Mouse (Mus musculus): ENCODE results near the gene Nkd1. TPM values are rescaled to one million over a fixed set of nuclear protein-coding genes. Genes with fewer than 3 reads are reported as not detected.

The Nkd1 gene
- total RNA-seq, 2 experiments from 2014 or later, result 13.7 to 14.1 TPM

DNA sequence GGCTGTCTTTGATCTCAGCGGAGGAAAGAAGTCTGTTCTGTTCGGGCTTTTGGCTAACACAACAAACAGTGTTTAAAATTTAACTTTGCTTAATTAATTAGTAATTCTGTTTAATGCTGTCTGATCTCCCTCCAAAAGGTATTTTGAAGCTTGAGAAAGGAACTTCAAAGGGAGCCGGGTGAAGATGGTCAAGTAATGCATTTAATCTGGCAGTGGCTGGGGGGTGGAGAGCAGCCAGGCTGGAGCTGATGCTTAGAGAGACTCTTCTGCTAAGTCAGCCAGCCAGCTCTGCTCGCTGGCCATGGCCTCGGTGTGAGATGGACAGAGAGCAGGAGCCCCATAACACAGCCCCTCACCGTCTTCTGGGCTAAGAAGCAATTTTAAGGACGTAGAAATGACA lies 58.1 kb downstream of the Nkd1 start:
- TF ChIP-seq CTCF (IDR thresholded peaks at IDR 0.05), result no peak
- H3K4me3 ChIP-seq, result no peak overlapping the region
- intact Hi-C loops (cut with DNase I), result loop anchor here (5.0 kb wide), 1 partner anchor 127 kb away; no protein-coding TSS in a partner anchor
- no peak overlapping the region; the same call in 1 of the 2 replicates for H3K27ac ChIP-seq
- DNase-seq (ENCODE audit: extremely low spot score in 1 of 2, low spot score in 2 of 2), result no peak

DNA sequence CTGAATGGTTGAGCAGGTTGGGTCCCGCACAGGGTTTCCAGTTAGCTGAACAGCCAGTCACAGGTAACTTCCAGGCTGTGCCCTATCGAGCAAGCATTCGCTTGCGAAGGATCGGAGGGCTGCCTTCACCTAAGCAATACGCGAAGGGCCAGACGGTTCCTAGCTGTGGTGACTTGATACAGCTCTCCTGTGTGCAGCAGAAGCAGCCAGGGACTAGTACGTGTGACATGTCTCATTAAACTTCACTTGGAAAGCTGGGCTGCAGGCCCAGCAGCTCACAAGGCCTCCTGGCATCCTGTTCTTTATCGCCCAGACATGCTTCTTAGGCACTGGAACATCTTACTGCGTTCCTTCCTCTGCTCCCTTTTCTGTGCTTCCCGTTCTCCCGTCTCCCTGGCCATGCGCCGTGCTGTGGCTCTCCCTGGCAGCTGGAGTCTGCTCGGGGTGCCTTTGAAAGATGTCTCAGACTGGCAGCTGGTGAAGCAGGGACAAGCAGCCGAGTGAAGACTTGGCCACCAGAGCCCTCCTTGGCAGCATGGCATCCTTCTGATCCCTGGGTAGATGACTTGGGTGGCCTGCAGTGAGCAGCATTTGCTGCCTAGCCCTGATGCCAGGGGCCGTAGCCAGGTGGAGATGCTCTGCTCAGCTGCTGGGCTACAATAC lies 58.6 kb downstream of the Nkd1 start:
- no peak for DNase-seq (ENCODE audit: extremely low spot score in 1 of 2, low spot score in 2 of 2)
- Histone ChIP-seq H3K4me3 (no peak overlapping the region), H3K27ac (no peak overlapping the region; the same call in 1 of the 2 replicates)
- TF ChIP-seq CTCF (IDR thresholded peaks at IDR 0.05), result no peak
- intact Hi-C loops (cut with DNase I), result loop anchor here (5.0 kb wide), 1 partner anchor 127 kb away; no protein-coding TSS in a partner anchor

DNA sequence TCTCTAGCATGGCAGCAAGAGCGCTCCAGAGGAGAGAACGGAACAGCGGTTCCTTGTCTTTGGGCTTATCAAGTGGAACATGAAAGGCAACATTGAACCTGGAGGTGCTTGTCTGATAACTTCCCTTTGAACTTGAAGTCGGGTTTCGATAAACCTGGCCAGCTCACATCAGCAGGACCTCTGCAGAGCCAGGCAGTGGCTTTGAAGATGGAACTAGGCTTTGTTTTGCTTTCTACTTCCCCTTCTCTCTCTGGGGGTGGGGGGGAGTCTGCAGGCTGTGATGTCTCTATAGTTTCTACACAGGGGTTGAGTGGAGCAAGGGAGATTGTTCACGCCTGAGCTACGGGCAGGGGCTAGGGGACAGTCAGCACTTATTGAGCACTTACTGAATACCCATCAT lies 59.6 kb downstream of the Nkd1 start:
- no peak overlapping the region for H3K4me3 ChIP-seq
- intact Hi-C loops (cut with DNase I), result no loop called here
- no peak overlapping the region for H3K27ac ChIP-seq
- no peak for TF ChIP-seq CTCF (IDR thresholded peaks at IDR 0.05)
- no peak for DNase-seq (ENCODE audit: extremely low spot score in 1 of 2, low spot score in 2 of 2)

DNA sequence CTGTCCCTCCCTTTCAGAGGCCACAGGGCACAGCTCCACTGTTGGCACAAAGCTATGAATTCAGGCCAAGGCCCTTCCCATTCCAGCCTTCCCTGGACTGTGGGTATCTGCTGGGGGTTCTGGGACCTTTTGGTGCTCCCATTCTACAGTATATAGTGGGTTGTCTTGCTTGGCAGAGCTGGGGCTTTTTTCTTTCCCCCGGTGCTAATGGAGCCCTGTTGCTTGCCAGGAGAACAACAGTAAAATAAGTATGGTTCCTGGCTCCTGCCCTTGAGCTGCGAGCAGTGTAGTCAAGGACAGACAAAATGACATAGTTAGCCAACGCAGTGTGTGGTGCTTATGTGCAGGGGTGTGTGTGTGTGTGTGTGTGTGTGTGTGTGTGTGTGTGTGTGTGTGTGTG lies 62.7 kb downstream of the Nkd1 start:
- Histone ChIP-seq H3K4me3 (no peak overlapping the region), H3K27ac (no peak overlapping the region)
- no peak for TF ChIP-seq CTCF (IDR thresholded peaks at IDR 0.05)
- intact Hi-C loops (cut with DNase I), result no loop called here
- no peak for DNase-seq (ENCODE audit: extremely low spot score in 1 of 2, low spot score in 2 of 2)

DNA sequence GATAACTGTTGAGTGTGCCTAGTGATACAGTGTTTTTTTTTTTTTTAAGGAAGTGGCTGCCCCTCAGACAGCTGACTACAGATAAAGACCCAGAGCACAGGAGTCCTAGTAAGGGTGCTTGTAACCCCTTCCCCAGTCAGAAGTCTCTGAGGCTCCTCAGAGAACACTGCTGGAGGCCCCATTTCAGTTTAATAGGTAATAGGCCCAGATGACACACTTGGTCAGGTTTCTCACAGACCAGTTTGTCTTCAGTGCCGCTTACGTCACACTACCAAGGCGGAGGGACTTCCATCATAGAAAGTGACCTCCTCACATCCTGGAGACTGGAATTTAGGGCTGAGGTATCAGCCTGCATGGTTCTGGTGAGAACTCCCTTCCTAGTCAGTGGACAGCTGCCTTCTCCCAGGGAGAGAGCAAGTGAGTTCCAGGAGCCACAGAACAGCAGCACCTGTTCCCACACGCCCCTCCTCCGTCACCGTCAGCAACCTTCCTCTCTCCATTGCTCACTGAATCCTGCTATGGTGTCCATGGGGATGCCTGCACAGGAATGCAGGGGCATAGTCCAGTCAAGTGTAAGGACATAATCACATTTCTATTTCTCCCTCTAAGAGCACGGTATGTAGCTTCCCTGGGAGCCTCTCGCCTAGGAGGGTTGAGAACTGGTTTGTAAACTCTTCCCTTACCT lies 67.2 kb downstream of the Nkd1 start:
- DNase-seq (ENCODE audit: extremely low spot score in 1 of 2, low spot score in 2 of 2), result no peak
- TF ChIP-seq CTCF (IDR thresholded peaks at IDR 0.05), result no peak
- intact Hi-C loops (cut with DNase I), result no loop called here
- H3K4me3 ChIP-seq, result no peak overlapping the region
- no peak overlapping the region for H3K27ac ChIP-seq

DNA sequence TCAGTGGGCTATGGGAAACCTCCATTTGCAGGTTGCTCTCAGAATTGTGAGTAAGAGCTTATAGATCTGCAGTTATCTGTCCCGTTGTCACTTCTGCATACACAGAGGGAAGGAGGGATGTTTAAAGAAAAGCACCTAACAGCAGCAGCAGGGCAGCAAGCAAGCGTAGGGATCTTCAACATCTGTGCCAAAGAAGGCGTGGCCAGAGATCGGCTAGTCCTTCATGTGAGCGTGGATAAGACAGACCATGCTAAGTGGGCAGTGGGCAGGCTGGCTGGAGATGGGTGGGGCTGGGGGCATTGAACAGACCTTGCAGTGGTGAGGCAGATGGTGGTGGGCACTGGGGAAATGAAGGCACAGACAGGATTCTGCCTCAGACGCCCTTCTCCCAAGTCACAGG lies 69.1 kb downstream of the Nkd1 start:
- TF ChIP-seq CTCF (IDR thresholded peaks at IDR 0.05), result no peak
- H3K4me3 ChIP-seq, result no peak overlapping the region
- no peak overlapping the region for H3K27ac ChIP-seq
- intact Hi-C loops (cut with DNase I), result no loop called here
- DNase-seq (ENCODE audit: extremely low spot score in 1 of 2, low spot score in 2 of 2), result no peak

DNA sequence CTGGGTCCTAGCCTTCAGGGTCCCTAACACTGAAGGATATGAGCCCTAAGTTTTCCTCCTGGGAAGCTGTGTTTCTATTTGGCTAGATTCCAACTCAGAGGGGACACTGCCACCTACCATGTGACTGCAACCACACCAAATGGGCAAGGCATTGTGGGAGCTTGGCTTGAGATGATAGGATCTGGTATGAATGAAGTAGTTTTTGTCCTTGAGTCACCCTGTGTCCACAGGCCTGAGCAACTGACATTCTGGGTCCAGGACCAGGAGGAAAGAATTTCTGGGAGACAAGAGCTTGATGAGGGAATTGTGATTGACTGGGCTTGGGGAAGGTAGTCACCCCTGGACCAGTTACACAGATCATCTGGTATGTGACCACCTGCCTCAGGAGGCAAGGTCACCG lies 72.8 kb downstream of the Nkd1 start:
- TF ChIP-seq CTCF (IDR thresholded peaks at IDR 0.05), result no peak
- no peak overlapping the region for H3K27ac ChIP-seq
- intact Hi-C loops (cut with DNase I), result no loop called here
- H3K4me3 ChIP-seq, result no peak overlapping the region
- DNase-seq (ENCODE audit: extremely low spot score in 1 of 2, low spot score in 2 of 2), result no peak

DNA sequence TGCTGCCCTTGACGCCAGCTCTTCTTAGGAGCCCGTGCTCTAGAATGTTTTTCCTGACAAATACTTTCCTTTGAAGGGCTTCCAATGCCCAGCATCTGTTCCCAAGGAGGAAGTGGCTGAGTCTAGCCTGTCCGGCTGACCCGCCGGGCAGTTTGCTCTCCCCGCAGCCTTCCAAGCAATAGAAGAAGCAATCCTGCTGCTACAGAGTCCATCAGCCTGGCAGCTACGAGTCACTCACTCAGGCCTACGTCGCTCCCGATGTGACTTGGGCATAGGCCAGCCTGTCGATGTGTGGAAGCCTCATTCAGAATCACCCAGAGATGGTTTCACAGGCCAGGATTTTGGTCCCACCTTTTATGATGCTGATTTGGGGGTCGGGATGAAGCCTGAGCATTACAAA lies 74.9 kb downstream of the Nkd1 start:
- Histone ChIP-seq H3K4me3 (no peak overlapping the region), H3K27ac (no peak overlapping the region)
- intact Hi-C loops (cut with DNase I), result no loop called here
- DNase-seq (ENCODE audit: extremely low spot score in 1 of 2, low spot score in 2 of 2), result no peak
- no peak for TF ChIP-seq CTCF (IDR thresholded peaks at IDR 0.05)

DNA sequence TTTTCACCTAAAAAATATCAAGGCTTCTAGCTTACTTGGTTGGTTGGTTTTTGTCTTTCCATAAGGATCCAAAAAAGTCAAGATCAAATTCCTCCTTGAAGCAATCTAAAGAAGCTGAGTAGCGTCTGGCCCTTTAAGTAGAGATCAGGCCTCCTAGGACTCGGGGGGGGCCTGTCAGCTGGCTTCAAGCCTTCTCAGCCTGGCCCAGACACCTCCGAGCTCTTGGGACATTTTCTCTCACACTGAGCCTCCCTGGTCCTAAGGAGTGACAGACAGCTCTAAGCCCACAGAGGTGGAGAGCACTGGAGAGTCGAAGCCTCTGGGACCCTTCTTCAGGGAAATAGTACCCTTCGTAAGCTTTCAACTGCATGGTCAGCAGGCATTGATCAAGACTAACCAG lies 77.4 kb downstream of the Nkd1 start:
- Histone ChIP-seq H3K4me3 (no peak overlapping the region), H3K27ac (no peak overlapping the region)
- intact Hi-C loops (cut with DNase I), result no loop called here
- TF ChIP-seq CTCF (IDR thresholded peaks at IDR 0.05), result no peak
- no peak for DNase-seq (ENCODE audit: extremely low spot score in 1 of 2, low spot score in 2 of 2)

DNA sequence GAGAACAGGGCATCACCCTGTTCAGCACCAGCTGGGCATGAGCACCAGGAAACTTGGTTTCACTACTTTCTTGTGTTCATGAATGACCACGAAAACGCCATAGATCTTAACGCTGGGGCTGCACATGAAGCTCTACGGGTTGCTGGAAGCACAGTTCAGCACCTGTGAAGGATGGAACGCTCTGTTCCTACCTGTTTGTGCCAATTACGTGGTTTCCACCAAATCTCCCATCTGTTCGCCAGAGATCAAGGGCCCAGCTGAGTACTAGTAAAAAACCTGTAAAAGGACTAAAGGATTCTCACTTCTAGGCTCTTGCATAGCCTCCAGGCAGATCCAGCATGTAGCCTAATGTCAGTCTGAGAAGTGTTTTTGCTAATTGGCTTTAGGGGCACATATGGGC lies 78.3 kb downstream of the Nkd1 start:
- intact Hi-C loops (cut with DNase I), result no loop called here
- no peak for TF ChIP-seq CTCF (IDR thresholded peaks at IDR 0.05)
- Histone ChIP-seq H3K4me3 (no peak overlapping the region), H3K27ac (no peak overlapping the region)
- DNase-seq (ENCODE audit: extremely low spot score in 1 of 2, low spot score in 2 of 2), result no peak

DNA sequence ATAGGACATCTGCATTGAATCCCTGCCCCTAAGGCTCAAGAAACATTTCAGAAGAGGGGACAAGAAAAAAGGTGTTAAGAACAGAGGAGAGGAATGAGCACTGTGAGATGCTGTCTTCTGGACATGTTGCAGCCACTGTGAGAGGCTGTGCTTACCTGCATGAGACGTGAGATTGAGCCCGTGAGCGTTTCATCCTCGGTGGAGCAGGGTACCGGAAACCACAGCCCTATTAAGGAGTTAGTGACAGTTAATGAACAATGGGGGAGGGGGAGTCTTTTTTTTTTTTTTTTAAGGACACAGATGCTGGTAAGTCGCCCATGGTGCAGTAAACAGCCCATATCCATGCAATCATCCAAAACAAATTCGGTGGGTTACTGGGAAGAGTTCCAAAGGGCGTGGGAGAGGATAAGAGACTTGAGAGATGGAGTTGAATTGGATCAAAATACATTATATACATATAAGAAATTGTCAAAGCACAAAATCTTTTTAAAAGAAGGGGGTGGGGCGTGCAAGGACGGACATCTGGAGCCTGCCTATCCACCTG lies 82.4 kb downstream of the Nkd1 start:
- DNase-seq (ENCODE audit: extremely low spot score in 1 of 2, low spot score in 2 of 2), result no peak
- TF ChIP-seq CTCF (IDR thresholded peaks at IDR 0.05), result no peak
- no peak overlapping the region for H3K4me3 ChIP-seq
- intact Hi-C loops (cut with DNase I), result no loop called here
- no peak overlapping the region for H3K27ac ChIP-seq
